Mouse (Mus musculus) heart, adult 2 months (tissue): ENCODE data around the gene Glis2.

Source experiments
- CTCF ChIP-seq: fragments of 200-600 bp; IDR thresholded peaks from 2 replicates; pipeline ENCODE4 v1.8.1; 2022; ENCODE audit warnings: antibody characterized with exemption, mild to moderate bottlenecking, moderate library complexity
- EP300 ChIP-seq: fragments of 200-500 bp; IDR thresholded peaks from 2 replicates; pipeline ENCODE4 v1.6.1; 2011; ENCODE audit warnings: low read depth, low read length, control low read depth; ENCODE audit not compliant: insufficient read depth
- POLR2A ChIP-seq: fragments of 200-500 bp; IDR thresholded peaks from 2 replicates; pipeline ENCODE4 v1.6.1; 2011; ENCODE audit warnings: mild to moderate bottlenecking, low read depth, low read length, control low read depth; ENCODE audit not compliant: insufficient read depth

DNA sequence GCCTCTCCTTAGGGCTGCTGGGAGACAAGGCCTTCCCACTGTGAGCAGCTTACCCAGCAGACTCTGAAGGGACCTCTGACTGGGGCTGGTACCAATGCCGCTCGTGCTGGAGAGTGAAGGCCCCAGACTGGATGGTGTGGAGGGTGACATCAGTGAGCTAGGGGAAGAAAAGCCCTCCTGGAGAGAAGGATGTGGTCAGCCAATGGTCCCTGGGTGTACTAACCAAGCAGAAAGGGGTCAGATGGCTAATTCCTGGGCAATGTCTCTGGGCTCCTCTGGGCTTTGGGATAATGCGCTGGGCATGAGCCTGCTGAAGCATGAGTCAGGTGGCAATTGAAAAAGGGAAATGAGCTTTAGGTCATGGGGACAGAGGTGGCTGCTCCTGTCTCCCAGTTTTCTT lies 39.1 kb downstream of the Glis2 start:
- no peak for TF ChIP-seq CTCF
- TF ChIP-seq POLR2A, result no peak
- TF ChIP-seq EP300, result no peak
